Mouse (Mus musculus) liver, embryonic 14.5 days (tissue): ENCODE measurements around the gene Fut4. TPM values are rescaled to one million over a fixed set of nuclear protein-coding genes. Genes with fewer than 3 reads are reported as not detected.
A peak's percentile ranks its signal among the peaks of the same experiment; 100 is the strongest.

Experiments
- ATAC-seq: fragments of 200-750 bp; cut with Nextera tagmentation; 2 replicates; pipeline ENCODE4 v1.8.0; 2017; ENCODE audit warnings: moderate number of reproducible peaks, mild to moderate bottlenecking, moderate library complexity; ENCODE audit not compliant: insufficient read depth
- DNase-seq, 3 experiments: peaks; one replicate each; pipeline ENCODE4 v3.0.0-alpha.2; 2012 to 2013; ENCODE audit warnings: low read depth in 3 of 3, low spot score in 3 of 3
- H3K27ac ChIP-seq: fragments of 300-500 bp; sonication (generic); 2 replicates; pipeline ENCODE4 v1.5.1; 2014; ENCODE audit warnings: moderate library complexity, mild to moderate bottlenecking, control low read depth, inconsistent platforms
- H3K27me3 ChIP-seq: fragments of 300-500 bp; sonication (generic); 2 replicates; pipeline ENCODE4 v1.6.1; 2014; ENCODE audit warnings: mild to moderate bottlenecking, low read length, moderate library complexity; ENCODE audit not compliant: control insufficient read depth, insufficient read depth
- H3K36me3 ChIP-seq: fragments of 300-500 bp; sonication (generic); replicated peaks from 2 replicates; pipeline ENCODE4 v1.6.1; 2014; ENCODE audit warnings: low read depth; ENCODE audit not compliant: control insufficient read depth, insufficient read depth
- H3K4me1 ChIP-seq, 2 experiments: fragments of 200-500 bp in 1 of 2; fragments of 300-500 bp in 1 of 2; sonication (generic) in 1 of 2; replicated peaks; 2 replicates each; pipeline ENCODE4 v1.6.1; 2012 to 2014; ENCODE audit warnings: antibody characterized with exemption in 1 of 2, inconsistent platforms in 1 of 2, low read length in 1 of 2; ENCODE audit not compliant: control insufficient read depth in 2 of 2, insufficient read depth in 2 of 2
- H3K4me2 ChIP-seq: fragments of 300-500 bp; sonication (generic); 2 replicates; pipeline ENCODE4 v1.6.1; 2014; ENCODE audit warnings: low read depth, mild to moderate bottlenecking, control low read depth, moderate library complexity
- H3K4me3 ChIP-seq, 2 experiments: fragments of 200-500 bp in 1 of 2; fragments of 300-500 bp in 1 of 2; sonication (generic) in 1 of 2; 2 replicates each; pipeline ENCODE4 v1.5.1; 2012 to 2014; ENCODE audit warnings: low read depth in 2 of 2, low read length in 2 of 2, mild to moderate bottlenecking in 2 of 2, control low read depth in 1 of 2, inconsistent platforms in 1 of 2, moderate library complexity in 1 of 2; ENCODE audit not compliant: insufficient read depth in 1 of 2
- H3K9ac ChIP-seq: fragments of 300-500 bp; sonication (generic); replicated peaks from 2 replicates; pipeline ENCODE4 v1.6.1; 2014; ENCODE audit warnings: mild to moderate bottlenecking, control low read depth, moderate library complexity
- H3K9me3 ChIP-seq: fragments of 300-500 bp; sonication (generic); 2 replicates; pipeline ENCODE4 v1.6.1; 2016; ENCODE audit warnings: low read length, mixed read lengths; ENCODE audit not compliant: control insufficient read depth
- CTCF ChIP-seq: IDR thresholded peaks from 2 replicates; pipeline ENCODE4 v1.5.1; 2016; ENCODE audit warnings: antibody characterized with exemption, low read depth, control low read depth
- EP300 ChIP-seq: IDR thresholded peaks from 2 replicates; pipeline ENCODE4 v1.6.1; 2016; ENCODE audit warnings: antibody characterized with exemption, low read depth
- WGBS: fragments of 180-500 bp; shearing (Covaris S2); extraction: QIAGEN DNeasy Blood & Tissue Kit; methylation state at CpG from one replicate; pipeline ENCODE4 v1.1.7; 2014; ENCODE audit not compliant: insufficient replicate concordance; 5-methylcytosine and 5-hydroxymethylcytosine counted together
- polyA plus RNA-seq, 2 experiments: library from polyadenylated mRNA; depleted of rRNA in 1 of 2; stranded (reverse) in 1 of 2; unstranded in 1 of 2; fragments of >200 nt; fragmentation: Nextera tagmentation in 1 of 2; extraction: Ambion mirVana in 1 of 2; gene quantifications; 2 replicates each; pipeline versions ENCODE4 v1.2.1 to v1.2.3; 2012 to 2014

The Fut4 gene
- 0.30 and 0.39 TPM in 2 replicates for polyA plus RNA-seq (2012; rRNA removed)
- polyA plus RNA-seq (2014; fragmentation: Nextera tagmentation; extraction: Ambion mirVana) = 0.37 and 0.66 TPM in 2 replicates

DNA sequence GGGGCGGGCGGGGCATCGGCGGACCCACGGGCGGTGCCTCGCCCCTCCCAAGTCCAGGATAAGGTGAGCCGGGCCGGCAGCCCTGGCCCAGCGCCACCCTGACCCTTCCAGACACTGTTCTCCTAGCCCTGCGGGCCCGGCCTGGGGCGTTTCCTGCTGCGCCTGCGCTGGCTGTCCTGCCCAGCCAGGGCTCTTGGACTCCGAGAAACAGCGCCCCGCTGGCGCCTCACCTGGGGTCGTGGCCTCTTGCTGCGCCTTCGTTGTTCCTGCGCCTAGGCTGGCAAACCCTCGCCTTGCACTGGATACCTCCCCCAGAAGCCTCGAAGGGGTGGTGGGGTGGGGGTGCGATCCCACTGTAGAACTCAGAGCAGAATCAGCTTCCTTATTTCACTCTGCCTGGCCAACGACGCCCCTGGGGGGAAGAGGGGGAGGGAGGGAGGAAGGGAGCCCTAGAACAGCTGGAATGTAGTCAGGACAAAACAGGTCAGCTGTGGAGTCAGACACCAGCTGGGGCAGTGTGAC is at the start of gene Fut4:
Fut4 (minus strand) TSS at position 393 of the 522 bp plus-strand sequence.
- Histone ChIP-seq H3K36me3 (no peaks in the 10 kb centered on the region), H3K4me2 (peak within 1 kb of the TSS; percentile 66), H3K4me1 (no peaks in the 10 kb centered on the region), H3K4me3 (peak within 1 kb of the TSS; percentile 40 to 46), H3K27me3 (peaks cover 4% of the 10 kb centered on the region), H3K9ac (peak within 1 kb of the TSS; percentile 18; the same call in 1 of the 2 replicates), H3K9me3 (no peaks in the 10 kb centered on the region), H3K27ac (no peak within 1 kb of the TSS)
- peak; percentile 51; the same call in 1 of the 2 replicates for ATAC-seq
- no peak for DNase-seq
- WGBS = 0% methylated on average over 28 of the region's 28 CpGs
- TF ChIP-seq EP300 (no peak), CTCF (no peak)

DNA sequence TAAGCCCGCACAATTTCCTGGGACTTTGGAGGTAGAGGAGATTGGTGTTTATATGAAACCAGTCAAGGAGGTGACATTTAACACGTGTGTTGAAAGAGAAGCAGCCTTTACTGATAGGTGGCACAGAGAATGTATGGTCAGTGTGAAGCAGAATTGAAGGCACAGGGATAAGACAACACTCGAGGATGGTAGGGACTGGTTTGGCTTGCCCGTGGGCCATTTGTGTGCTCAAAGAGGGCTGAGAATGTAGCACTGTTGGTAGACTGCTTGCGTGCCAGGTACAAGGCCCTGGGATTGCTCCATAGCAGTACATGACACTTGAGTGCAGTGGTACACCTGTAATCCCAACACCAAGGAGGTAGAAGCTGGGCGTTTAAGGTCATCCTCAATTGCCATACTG is 35.2 kb upstream of the Fut4 start:
- ATAC-seq (no peak), DNase-seq (no peak)
- H3K27ac ChIP-seq = no peak overlapping the region
- H3K4me1 ChIP-seq = no peaks in the 10 kb centered on the region; a peak in 1 of 4 replicates
- H3K4me2 ChIP-seq = no peak overlapping the region
- 77% methylated on average over 6 of the region's 6 CpGs for WGBS
- H3K36me3 ChIP-seq = peaks cover 41% of the 10 kb centered on the region
- no peak overlapping the region for H3K9ac ChIP-seq
- no peaks in the 10 kb centered on the region for H3K27me3 ChIP-seq
- TF ChIP-seq CTCF (no peak), EP300 (no peak)
- no peak overlapping the region for H3K4me3 ChIP-seq
- no peaks in the 10 kb centered on the region for H3K9me3 ChIP-seq

GRCm38 (mm10) chr9:14784039-14785002 is 32.1 kb upstream of the Fut4 start, which contains the start of the genes Mre11a and Ankrd49:
TSS of gene Mre11a (plus strand) at chr9:14784654.
TSS of gene Ankrd49 (minus strand) at chr9:14784856.
- TF ChIP-seq EP300 (peak; percentile 79), CTCF (peak; percentile 24; the same call in 1 of the 2 replicates)
- Histone ChIP-seq H3K9ac (peak within 1 kb of the TSS; percentile 95), H3K36me3 (peaks cover 39% of the 10 kb centered on the region), H3K4me3 (peak within 1 kb of the TSS; percentile 95 to 98), H3K27ac (peak within 1 kb of the TSS; percentile 87), H3K4me2 (peak within 1 kb of the TSS; percentile 95), H3K4me1 (no peaks in the 10 kb centered on the region; a peak in 1 of 4 replicates), H3K9me3 (no peaks in the 10 kb centered on the region), H3K27me3 (no peaks in the 10 kb centered on the region)
- DNase-seq = peak; percentile 96
- WGBS = under 1% methylated on average over 62 of the region's 62 CpGs
- peak; percentile 98 for ATAC-seq

DNA sequence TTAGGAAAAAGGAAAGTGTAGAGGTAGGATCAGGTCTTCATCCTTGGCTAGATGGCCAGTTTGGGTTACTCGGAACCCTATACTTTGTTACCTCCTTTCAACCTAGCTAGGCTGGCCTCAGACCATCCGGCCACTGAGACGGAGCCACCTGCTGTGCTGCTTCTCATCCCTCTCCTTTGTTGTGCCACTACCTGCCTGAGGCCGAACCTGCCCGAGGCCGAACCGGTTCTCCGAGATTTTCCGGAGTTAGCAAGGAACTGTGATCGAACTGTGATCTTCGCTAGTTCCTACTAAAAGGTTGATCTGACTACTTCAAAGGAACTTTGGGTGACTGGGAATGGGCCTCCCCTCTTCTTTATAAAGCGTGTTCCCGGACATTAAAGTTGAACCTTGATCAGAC is 26.1 kb upstream of the Fut4 start:
- TF ChIP-seq EP300 (no peak), CTCF (no peak)
- peaks cover 18% of the 10 kb centered on the region for H3K36me3 ChIP-seq
- no peak overlapping the region for H3K4me3 ChIP-seq
- H3K4me1 ChIP-seq = no peaks in the 10 kb centered on the region
- no peak for ATAC-seq
- no peak overlapping the region for H3K4me2 ChIP-seq
- no peak for DNase-seq
- 64% methylated on average over 13 of the region's 13 CpGs for WGBS
- no peaks in the 10 kb centered on the region for H3K27me3 ChIP-seq
- no peak overlapping the region for H3K9ac ChIP-seq
- H3K9me3 ChIP-seq = no peaks in the 10 kb centered on the region
- H3K27ac ChIP-seq = no peak overlapping the region

- WGBS = 27% methylated on average over 2 of the region's 2 CpGs
- H3K9me3 ChIP-seq = no peaks in the 10 kb centered on the region
- H3K4me3 ChIP-seq = no peak overlapping the region
- no peak for DNase-seq
- no peaks in the 10 kb centered on the region for H3K4me1 ChIP-seq
- H3K27me3 ChIP-seq = peaks cover 5% of the 10 kb centered on the region; the same call in 1 of the 2 replicates
- no peaks in the 10 kb centered on the region for H3K36me3 ChIP-seq
- no peak overlapping the region for H3K4me2 ChIP-seq
- H3K27ac ChIP-seq = no peak overlapping the region
- H3K9ac ChIP-seq = no peak overlapping the region
- no peak; the same call in 1 of the 2 replicates for TF ChIP-seq CTCF
- no peak for TF ChIP-seq EP300
- ATAC-seq = no peak
These were observed 21.6 kb upstream of the Fut4 start for GRCm38 (mm10) chr9:14773813-14774212.
